Mouse (Mus musculus) intestine, postnatal 0 days (tissue): ENCODE measurements around the gene Mpp3. TPM values are rescaled to one million over a fixed set of nuclear protein-coding genes. Genes with fewer than 3 reads are reported as not detected.

Experiments used
- ATAC-seq: fragments of 200-750 bp; cut with Nextera tagmentation; 2 replicates; pipeline ENCODE4 v1.8.0; 2017; ENCODE audit warnings: mild to moderate bottlenecking, moderate TSS enrichment, moderate library complexity
- H3K27ac ChIP-seq: fragments of 300-500 bp; sonication (generic); 2 replicates; pipeline ENCODE4 v1.5.1; 2014; ENCODE audit warnings: mild to moderate bottlenecking, low read depth, low read length, moderate library complexity
- H3K27me3 ChIP-seq: fragments of 300-500 bp; sonication (generic); replicated peaks from 2 replicates; pipeline ENCODE4 v1.6.1; 2014; ENCODE audit warnings: low read length, mixed read lengths; ENCODE audit not compliant: control insufficient read depth, insufficient read depth
- H3K36me3 ChIP-seq: fragments of 300-500 bp; sonication (generic); 2 replicates; pipeline ENCODE4 v1.6.1; 2014; ENCODE audit warnings: mild to moderate bottlenecking, moderate library complexity; ENCODE audit not compliant: control insufficient read depth, insufficient read depth
- H3K4me1 ChIP-seq: fragments of 300-500 bp; sonication (generic); replicated peaks from 2 replicates; pipeline ENCODE4 v1.6.1; 2014; ENCODE audit warnings: antibody characterized with exemption, low read length, mixed read lengths; ENCODE audit not compliant: control insufficient read depth, insufficient read depth
- H3K4me2 ChIP-seq: fragments of 300-500 bp; sonication (generic); replicated peaks from 2 replicates; pipeline ENCODE4 v1.6.1; 2014; ENCODE audit warnings: low read depth, mild to moderate bottlenecking, moderate library complexity
- H3K4me3 ChIP-seq: fragments of 300-500 bp; sonication (generic); 2 replicates; pipeline ENCODE4 v1.5.1; 2014; ENCODE audit warnings: low read depth, low read length
- H3K9ac ChIP-seq: fragments of 300-500 bp; sonication (generic); 2 replicates; pipeline ENCODE4 v1.6.1; 2014; ENCODE audit warnings: mild to moderate bottlenecking, low read depth, low read length
- H3K9me3 ChIP-seq: fragments of 300-500 bp; sonication (generic); 2 replicates; pipeline ENCODE4 v1.6.1; 2016; ENCODE audit warnings: mixed run types; ENCODE audit not compliant: control insufficient read depth
- CTCF ChIP-seq: sonication (generic); IDR thresholded peaks from 2 replicates; pipeline ENCODE4 v1.5.1; 2016; ENCODE audit warnings: low read depth, mild to moderate bottlenecking, control low read depth, antibody characterized with exemption, moderate library complexity
- WGBS: fragments of 180-500 bp; shearing (Covaris S2); extraction: QIAGEN DNeasy Blood & Tissue Kit; methylation state at CpG from one replicate; pipeline ENCODE4 v1.1.7; 2014; 5-methylcytosine and 5-hydroxymethylcytosine counted together
- polyA plus RNA-seq: library from polyadenylated mRNA; unstranded; fragments of >200 nt; fragmentation: Nextera tagmentation; extraction: Ambion mirVana; gene quantifications from 2 replicates; pipeline ENCODE4 v1.2.1, GENCODE M21; 2015

Gene Mpp3
- polyA plus RNA-seq, 1 experiment from 2014 or later, result 8.6 TPM

- Histone ChIP-seq H3K9ac (no peak overlapping the region), H3K4me2 (no peak overlapping the region), H3K27ac (no peak overlapping the region), H3K9me3 (no peaks in the 10 kb centered on the region), H3K36me3 (peaks cover 15% of the 10 kb centered on the region), H3K4me1 (no peaks in the 10 kb centered on the region; the same call in 1 of the 2 replicates), H3K27me3 (peaks cover 37% of the 10 kb centered on the region), H3K4me3 (no peak overlapping the region)
- peak; percentile 32; the same call in 1 of the 2 replicates for ATAC-seq
- peak; percentile 99 for TF ChIP-seq CTCF
- 0% methylated on average over 5 of the region's 5 CpGs for WGBS
Observed at GRCm38 (mm10) chr11:101968791-101969190, 59.5 kb downstream of the Mpp3 start.

DNA sequence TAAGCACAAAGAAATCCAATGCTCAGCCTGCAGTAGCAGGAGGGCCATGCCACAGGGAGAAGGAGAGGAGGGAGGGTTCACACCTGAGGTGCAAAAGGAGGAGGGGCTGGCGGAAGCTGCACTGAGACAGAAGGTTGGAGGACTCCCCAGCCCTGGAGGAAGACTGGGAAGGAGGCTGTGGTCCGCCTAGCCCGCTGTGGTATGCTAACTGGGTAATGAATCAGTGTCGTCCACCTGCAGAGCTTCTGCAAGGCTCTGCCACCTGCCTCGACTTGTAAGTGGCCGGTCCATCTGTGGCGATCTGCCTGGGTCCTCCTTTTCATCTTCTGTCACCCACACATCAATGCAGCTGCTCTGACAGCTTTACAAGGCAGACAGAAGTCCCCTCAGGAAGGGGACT lies 60.0 kb downstream of the Mpp3 start:
- Histone ChIP-seq H3K9me3 (no peaks in the 10 kb centered on the region), H3K4me3 (no peak overlapping the region), H3K36me3 (peaks cover 10% of the 10 kb centered on the region), H3K4me1 (no peaks in the 10 kb centered on the region; the same call in 1 of the 2 replicates), H3K9ac (no peak overlapping the region), H3K4me2 (no peak overlapping the region), H3K27ac (no peak overlapping the region), H3K27me3 (peaks cover 42% of the 10 kb centered on the region)
- no peak for ATAC-seq
- WGBS, result 28% methylated on average over 7 of the region's 7 CpGs
- no peak for TF ChIP-seq CTCF

DNA sequence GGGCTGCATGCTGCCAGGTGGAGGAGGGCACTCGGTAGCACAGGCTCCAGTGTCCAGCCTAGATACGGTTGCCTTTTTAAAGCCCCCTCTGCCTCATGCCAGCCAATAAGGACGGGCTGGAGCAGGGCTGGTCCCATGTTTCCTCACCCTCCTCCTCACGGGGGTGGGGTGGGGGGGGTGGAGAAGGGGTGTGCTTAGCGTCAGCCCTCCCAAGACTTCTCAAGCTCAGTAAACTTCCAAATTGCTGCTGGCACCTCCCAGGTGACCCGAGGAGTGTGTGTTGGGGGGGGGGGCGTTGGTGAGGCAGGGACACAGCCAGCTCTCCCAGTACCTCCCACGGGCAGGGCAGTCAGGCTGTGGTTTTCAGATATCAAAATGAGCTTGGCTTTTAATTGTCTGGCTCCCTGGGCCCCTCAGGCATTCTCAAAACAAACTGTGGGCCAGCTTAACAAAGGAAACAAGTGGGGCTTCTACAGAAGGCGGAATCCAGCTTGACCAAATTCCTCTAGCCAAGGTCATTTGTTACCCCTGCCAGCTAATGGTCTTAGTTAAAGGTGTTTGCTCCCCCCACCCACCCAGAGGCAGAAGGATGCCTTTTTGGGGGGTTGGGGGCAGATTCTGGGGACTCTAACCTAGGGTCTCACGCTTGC lies 61.2 kb downstream of the Mpp3 start, which contains the start of gene Sost:
Gene Sost (minus strand): TSS at position 51 of the 650 bp plus-strand sequence.
- no peak within 1 kb of the TSS for H3K4me3 ChIP-seq
- no peak within 1 kb of the TSS for H3K9ac ChIP-seq
- no peaks in the 10 kb centered on the region; the same call in none of the 2 replicates for H3K4me1 ChIP-seq
- no peaks in the 10 kb centered on the region for H3K9me3 ChIP-seq
- H3K36me3 ChIP-seq, result peaks cover 4% of the 10 kb centered on the region; the same call in 1 of the 2 replicates
- H3K4me2 ChIP-seq, result no peak within 1 kb of the TSS
- no peak for ATAC-seq
- no peak within 1 kb of the TSS for H3K27ac ChIP-seq
- TF ChIP-seq CTCF, result no peak
- H3K27me3 ChIP-seq, result peaks cover 54% of the 10 kb centered on the region
- WGBS, result 30% methylated on average over 10 of the region's 10 CpGs

GRCm38 (mm10) chr11:101965553-101965952 lies 62.7 kb downstream of the Mpp3 start:
- Histone ChIP-seq H3K4me1 (no peaks in the 10 kb centered on the region; the same call in none of the 2 replicates), H3K4me2 (no peak overlapping the region), H3K36me3 (no peaks in the 10 kb centered on the region), H3K9ac (no peak overlapping the region), H3K4me3 (no peak overlapping the region), H3K9me3 (no peaks in the 10 kb centered on the region), H3K27me3 (peaks cover 69% of the 10 kb centered on the region), H3K27ac (no peak overlapping the region)
- TF ChIP-seq CTCF, result no peak
- no peak for ATAC-seq
- whole genome bisulfite sequencing, result 9% methylated on average over 2 of the region's 2 CpGs

DNA sequence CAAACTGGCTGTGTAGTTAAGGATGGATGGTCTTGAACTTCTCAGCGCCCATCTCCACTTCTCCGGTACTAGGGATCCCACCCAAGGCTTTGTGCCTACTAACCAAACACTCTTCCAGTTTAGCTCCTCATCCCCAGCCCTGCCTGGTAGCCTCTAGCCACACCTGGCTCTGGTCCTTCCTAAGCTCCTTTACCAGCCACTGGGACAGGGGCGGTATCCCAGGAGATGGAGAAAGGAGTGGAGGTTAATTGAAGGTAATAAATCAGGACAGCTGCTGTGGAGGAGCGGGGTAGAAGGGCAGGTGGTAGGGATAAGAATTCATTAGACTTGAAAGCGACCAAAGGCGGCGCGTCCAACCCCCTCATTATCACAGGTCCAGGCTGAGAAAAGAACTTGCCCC lies 63.6 kb downstream of the Mpp3 start:
- no peak for ATAC-seq
- no peak overlapping the region for H3K4me3 ChIP-seq
- H3K36me3 ChIP-seq, result no peaks in the 10 kb centered on the region
- H3K27ac ChIP-seq, result no peak overlapping the region
- no peak for TF ChIP-seq CTCF
- H3K27me3 ChIP-seq, result peaks cover 74% of the 10 kb centered on the region
- 4% methylated on average over 8 of the region's 8 CpGs for WGBS
- H3K4me2 ChIP-seq, result no peak overlapping the region
- no peaks in the 10 kb centered on the region; the same call in none of the 2 replicates for H3K4me1 ChIP-seq
- H3K9me3 ChIP-seq, result no peaks in the 10 kb centered on the region
- H3K9ac ChIP-seq, result no peak overlapping the region

- peak overlapping the region; percentile 76 for H3K4me2 ChIP-seq
- H3K27me3 ChIP-seq, result peaks cover 74% of the 10 kb centered on the region
- no peaks in the 10 kb centered on the region; the same call in none of the 2 replicates for H3K4me1 ChIP-seq
- WGBS, result 1% methylated on average over 78 of the region's 78 CpGs
- ATAC-seq, result no peak
- peak overlapping the region; percentile 48 for H3K4me3 ChIP-seq
- peak overlapping the region; percentile 38 for H3K9ac ChIP-seq
- TF ChIP-seq CTCF, result 0 out of 2 replicates have a peak, but pooled peaks have one; percentile 2
- no peaks in the 10 kb centered on the region for H3K36me3 ChIP-seq
- no peaks in the 10 kb centered on the region for H3K9me3 ChIP-seq
- no peak overlapping the region for H3K27ac ChIP-seq
Observed at GRCm38 (mm10) chr11:101963473-101964291, 64.6 kb downstream of the Mpp3 start.
